Mouse (Mus musculus): ENCODE measurements around the gene Ccnf.

DNA sequence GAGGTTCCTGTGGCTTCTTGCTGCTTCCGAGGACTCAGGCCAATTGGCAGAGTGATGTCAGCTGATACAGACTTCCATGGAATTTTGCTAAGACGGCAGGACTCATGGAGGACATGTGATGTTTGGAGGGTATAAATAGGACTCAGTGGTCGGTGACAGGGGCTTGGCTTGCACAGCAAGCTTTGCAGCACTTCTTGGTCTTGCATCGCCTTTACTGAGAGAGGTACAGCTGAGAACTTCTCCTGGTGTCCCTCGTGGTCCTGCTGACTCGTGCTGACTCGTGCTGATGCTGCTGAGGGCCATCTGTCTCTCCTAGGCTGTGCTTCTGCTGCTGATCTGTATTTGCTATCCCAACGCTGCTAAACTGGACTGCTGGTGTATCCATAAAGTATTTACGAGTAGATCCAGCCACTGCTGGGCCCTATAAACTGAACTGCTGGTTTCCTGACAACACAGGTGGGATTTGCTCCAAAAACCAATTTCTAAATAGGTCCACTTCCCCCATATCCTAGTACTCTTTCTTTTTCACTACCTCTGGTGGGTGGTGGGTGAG is 32.1 kb upstream of the Ccnf start:
- TF ChIP-seq CTCF (IDR thresholded peaks at IDR 0.05; ENCODE audit: low read depth) (no peak), EP300 (IDR thresholded peaks at IDR 0.05; ENCODE audit: low read depth) (no peak)
